Mouse (Mus musculus): ENCODE results near the gene Pigyl.
A peak's percentile ranks its signal among the peaks of the same experiment; 100 is the strongest.

Pigyl gene

GRCm38 (mm10) chr9:22156497-22157245, at the start of gene Pigyl:
Gene Pigyl (plus strand): TSS chr9:22156846.
- DNase-seq (ENCODE audit: low spot score), result peak; percentile 100

- DNase-seq (ENCODE audit: low spot score), result no peak
Observed at GRCm38 (mm10) chr9:22108194-22108593, 48.5 kb upstream of the Pigyl start.

GRCm38 (mm10) chr9:22115635-22116034, 41.0 kb upstream of the Pigyl start:
- DNase-seq (ENCODE audit: low spot score), result no peak

- DNase-seq (ENCODE audit: low spot score), result no peak
Observed at GRCm38 (mm10) chr9:22116086-22116485, 40.6 kb upstream of the Pigyl start.

- DNase-seq (ENCODE audit: low spot score), result peak; percentile 92
Observed at GRCm38 (mm10) chr9:22116740-22117426, 39.8 kb upstream of the Pigyl start, which contains the start of gene Elof1. Gene Elof1 (minus strand): TSS chr9:22117172.

GRCm38 (mm10) chr9:22117754-22118456, 38.7 kb upstream of the Pigyl start:
- peak; percentile 68 for DNase-seq (ENCODE audit: low spot score)

- no peak for DNase-seq (ENCODE audit: low spot score)
Observed at GRCm38 (mm10) chr9:22119543-22119942, 37.1 kb upstream of the Pigyl start.

GRCm38 (mm10) chr9:22121545-22121944, 35.1 kb upstream of the Pigyl start:
- no peak for DNase-seq (ENCODE audit: low spot score)

- no peak for DNase-seq (ENCODE audit: low spot score)
Observed at GRCm38 (mm10) chr9:22122005-22122404, 34.6 kb upstream of the Pigyl start.

GRCm38 (mm10) chr9:22123069-22123609, 33.5 kb upstream of the Pigyl start:
- no peak for DNase-seq (ENCODE audit: low spot score)

GRCm38 (mm10) chr9:22124169-22124568, 32.5 kb upstream of the Pigyl start:
- no peak for DNase-seq (ENCODE audit: low spot score)

GRCm38 (mm10) chr9:22125246-22126027, 31.2 kb upstream of the Pigyl start:
- DNase-seq (ENCODE audit: low spot score), result no peak

- no peak for DNase-seq (ENCODE audit: low spot score)
Observed at GRCm38 (mm10) chr9:22131226-22131981, 25.2 kb upstream of the Pigyl start.

- no peak for DNase-seq (ENCODE audit: low spot score)
Observed at GRCm38 (mm10) chr9:22132220-22132619, 24.4 kb upstream of the Pigyl start.

- DNase-seq (ENCODE audit: low spot score), result no peak
Observed at GRCm38 (mm10) chr9:22134246-22134890, 22.3 kb upstream of the Pigyl start.

- DNase-seq (ENCODE audit: low spot score), result no peak
Observed at GRCm38 (mm10) chr9:22134988-22135643, 21.5 kb upstream of the Pigyl start.

GRCm38 (mm10) chr9:22135644-22136390, 20.8 kb upstream of the Pigyl start, which contains the start of gene Acp5:
Gene Acp5 (minus strand): TSS chr9:22135711.
- DNase-seq (ENCODE audit: low spot score), result no peak

GRCm38 (mm10) chr9:22136765-22137547, 19.7 kb upstream of the Pigyl start:
- DNase-seq (ENCODE audit: low spot score), result no peak
